Mouse (Mus musculus) MEL (cell line): ENCODE measurements around the gene Akt3. TPM values are rescaled to one million over a fixed set of nuclear protein-coding genes. Genes with fewer than 3 reads are reported as not detected.

Experiments used
- DNase-seq: peaks from one replicate; pipeline ENCODE4 v3.0.0; 2011; ENCODE audit warnings: low read depth, low spot score
- H3K27ac ChIP-seq: 2 replicates; pipeline ENCODE4 v1.5.1; 2012; ENCODE audit warnings: low read depth, mild to moderate bottlenecking, control low read depth, low read length, moderate library complexity; ENCODE audit not compliant: control insufficient read depth
- H3K27me3 ChIP-seq, 2 experiments: fragments of 150-350 bp in 1 of 2; sonication (generic) in 1 of 2; 2 replicates each; pipeline ENCODE4 v1.6.1; 2012; ENCODE audit warnings: low read length in 2 of 2, mild to moderate bottlenecking in 2 of 2, improper control_type of control experiment in 1 of 2, moderate library complexity in 1 of 2; ENCODE audit not compliant: insufficient read depth in 2 of 2, control insufficient read depth in 1 of 2
- H3K36me3 ChIP-seq, 2 experiments: 2 replicates each; pipeline ENCODE4 v1.6.1; 2012 to 2014; ENCODE audit warnings: low read length in 2 of 2, improper control_type of control experiment in 1 of 2, inconsistent platforms in 1 of 2, mild to moderate bottlenecking in 1 of 2; ENCODE audit not compliant: insufficient read depth in 2 of 2, control insufficient read depth in 1 of 2
- H3K4me1 ChIP-seq, 2 experiments: fragments of 150-350 bp in 1 of 2; sonication (generic) in 1 of 2; 2 replicates each; pipeline ENCODE4 v1.6.1; 2012; ENCODE audit warnings: low read length in 2 of 2, improper control_type of control experiment in 1 of 2, mild to moderate bottlenecking in 1 of 2; ENCODE audit not compliant: insufficient read depth in 2 of 2, control insufficient read depth in 1 of 2
- H3K4me3 ChIP-seq, 2 experiments: fragments of 150-350 bp in 1 of 2; sonication (generic) in 1 of 2; 2 replicates each; pipeline ENCODE4 v1.5.1; 2012; ENCODE audit warnings: low read depth in 2 of 2, low read length in 2 of 2, mild to moderate bottlenecking in 2 of 2, moderate library complexity in 2 of 2, control low read depth in 1 of 2, improper control_type of control experiment in 1 of 2; ENCODE audit not compliant: control insufficient read depth in 1 of 2, insufficient read depth in 1 of 2
- H3K79me2 ChIP-seq: 2 replicates; pipeline ENCODE4 v1.6.1; 2012; ENCODE audit warnings: mild to moderate bottlenecking, low read length, moderate library complexity; ENCODE audit not compliant: control insufficient read depth, poor library complexity, insufficient read depth
- H3K9ac ChIP-seq: 2 replicates; pipeline ENCODE4 v1.6.1; 2012; ENCODE audit warnings: low read depth, mild to moderate bottlenecking, control low read depth, low read length, moderate library complexity; ENCODE audit not compliant: control insufficient read depth, poor library complexity, severe bottlenecking
- H3K9me3 ChIP-seq: fragments of 150-350 bp; sonication (generic); replicated peaks from 2 replicates; pipeline ENCODE4 v1.6.1; 2012; ENCODE audit warnings: mild to moderate bottlenecking, low read length, improper control_type of control experiment, moderate library complexity; ENCODE audit not compliant: insufficient read depth
- BHLHE40 ChIP-seq: IDR thresholded peaks from 2 replicates; pipeline ENCODE4 v1.6.1; 2012; ENCODE audit warnings: low read depth, mild to moderate bottlenecking, inconsistent platforms, low read length, improper control_type of control experiment, borderline replicate concordance
- CHD1 ChIP-seq: IDR thresholded peaks from 2 replicates; pipeline ENCODE4 v1.6.1; 2012; ENCODE audit warnings: low read depth, mild to moderate bottlenecking, inconsistent platforms, low read length, improper control_type of control experiment
- CHD2 ChIP-seq: IDR thresholded peaks from 2 replicates; pipeline ENCODE4 v1.6.1; 2011; ENCODE audit warnings: low read length, improper control_type of control experiment
- E2F4 ChIP-seq: IDR thresholded peaks from 2 replicates; pipeline ENCODE4 v1.6.1; 2011; ENCODE audit warnings: low read depth, low read length, improper control_type of control experiment, borderline replicate concordance
- ELF1 ChIP-seq: IDR thresholded peaks from 2 replicates; pipeline ENCODE4 v1.6.1; 2014; ENCODE audit warnings: low read depth, mild to moderate bottlenecking, inconsistent platforms, low read length, improper control_type of control experiment, moderate library complexity
- ETS1 ChIP-seq: IDR thresholded peaks from 2 replicates; pipeline ENCODE4 v1.6.1; 2012; ENCODE audit warnings: low read depth, mild to moderate bottlenecking, inconsistent platforms, low read length, improper control_type of control experiment, moderate library complexity
- HCFC1 ChIP-seq: IDR thresholded peaks from 2 replicates; pipeline ENCODE4 v1.6.1; 2012; ENCODE audit warnings: low read depth, mild to moderate bottlenecking, inconsistent platforms, low read length, improper control_type of control experiment, moderate library complexity
- JUND ChIP-seq: IDR thresholded peaks from 2 replicates; pipeline ENCODE4 v1.6.1; 2011; ENCODE audit warnings: low read depth, mild to moderate bottlenecking, improper control_type of control experiment, low read length
- KAT2A ChIP-seq: conservative IDR thresholded peaks from 2 replicates; pipeline ENCODE4 v1.6.1; 2012; ENCODE audit warnings: low read depth, low read length, improper control_type of control experiment, inconsistent platforms
- MAFK ChIP-seq: IDR thresholded peaks from 2 replicates; pipeline ENCODE4 v1.6.1; 2011; ENCODE audit warnings: low read depth, mild to moderate bottlenecking, low read length, improper control_type of control experiment, borderline replicate concordance
- MAZ ChIP-seq: IDR thresholded peaks from 2 replicates; pipeline ENCODE4 v1.6.1; 2012; ENCODE audit warnings: low read depth, mild to moderate bottlenecking, inconsistent platforms, low read length, improper control_type of control experiment
- MXI1 ChIP-seq: IDR thresholded peaks from 2 replicates; pipeline ENCODE4 v1.6.1; 2011; ENCODE audit warnings: mild to moderate bottlenecking, low read depth, low read length, improper control_type of control experiment
- MYB ChIP-seq: IDR thresholded peaks from 2 replicates; pipeline ENCODE4 v1.6.1; 2011; ENCODE audit warnings: mild to moderate bottlenecking, low read depth, low read length, improper control_type of control experiment
- MYC ChIP-seq: IDR thresholded peaks from 2 replicates; pipeline ENCODE4 v1.6.1; 2011; ENCODE audit warnings: low read depth, mild to moderate bottlenecking, low read length, improper control_type of control experiment, moderate library complexity
- NRF1 ChIP-seq: IDR thresholded peaks from 2 replicates; pipeline ENCODE4 v1.6.1; 2014; ENCODE audit warnings: low read depth, mild to moderate bottlenecking, inconsistent platforms, low read length, improper control_type of control experiment, moderate library complexity; ENCODE audit not compliant: poor library complexity, insufficient read depth, severe bottlenecking
- POLR2AphosphoS2 ChIP-seq: IDR thresholded peaks from 2 replicates; pipeline ENCODE4 v1.6.1; 2011; ENCODE audit warnings: low read length, improper control_type of control experiment
- RCOR1 ChIP-seq: IDR thresholded peaks from 2 replicates; pipeline ENCODE4 v1.6.1; 2012; ENCODE audit warnings: low read depth, mild to moderate bottlenecking, inconsistent platforms, low read length, improper control_type of control experiment
- SMC3 ChIP-seq: IDR thresholded peaks from 2 replicates; pipeline ENCODE4 v1.6.1; 2011; ENCODE audit warnings: low read depth, low read length, improper control_type of control experiment
- TBP ChIP-seq: IDR thresholded peaks from 2 replicates; pipeline ENCODE4 v1.8.0; 2011; ENCODE audit warnings: low read depth, low read length, improper control_type of control experiment
- TCF12 ChIP-seq: IDR thresholded peaks from 2 replicates; pipeline ENCODE4 v1.6.1; 2014; ENCODE audit warnings: low read depth, mild to moderate bottlenecking, inconsistent platforms, low read length, improper control_type of control experiment, moderate library complexity
- USF2 ChIP-seq, 2 experiments: IDR thresholded peaks; 2 replicates each; pipeline ENCODE4 v1.6.1; 2011 to 2012; ENCODE audit warnings: improper control_type of control experiment in 2 of 2, low read length in 2 of 2, borderline replicate concordance in 1 of 2, inconsistent platforms in 1 of 2, low read depth in 1 of 2, mild to moderate bottlenecking in 1 of 2; ENCODE audit not compliant: insufficient read depth in 1 of 2
- ZKSCAN1 ChIP-seq: IDR thresholded peaks from 2 replicates; pipeline ENCODE4 v1.6.1; 2012; ENCODE audit warnings: low read depth, mild to moderate bottlenecking, inconsistent platforms, low read length, improper control_type of control experiment, moderate library complexity
- ZMIZ1 ChIP-seq: IDR thresholded peaks from 2 replicates; pipeline ENCODE4 v1.6.1; 2012; ENCODE audit warnings: low read depth, mild to moderate bottlenecking, inconsistent platforms, low read length, improper control_type of control experiment, moderate library complexity
- ZNF384 ChIP-seq: IDR thresholded peaks from 2 replicates; pipeline ENCODE4 v1.6.1; 2012; ENCODE audit warnings: low read depth, mild to moderate bottlenecking, inconsistent platforms, low read length, improper control_type of control experiment
- polyA plus RNA-seq, 2 experiments: library from polyadenylated mRNA; stranded (reverse) in 1 of 2; unstranded in 1 of 2; fragments of >175 nt in 1 of 2; fragments of >200 nt in 1 of 2; gene quantifications; 2 replicates each; pipeline versions ENCODE4 v1.2.1 to v1.2.4; 2012; ENCODE audit warnings: low replicate concordance in 2 of 2, low read depth in 1 of 2; ENCODE audit not compliant: insufficient read length in 2 of 2, insufficient read depth in 1 of 2, missing spikeins in 1 of 2
- total RNA-seq: library from RNA; depleted of rRNA; stranded (reverse); fragments of 300-350 nt; gene quantifications from 2 replicates; pipeline ENCODE4 v1.2.3, GENCODE M21; 2012

The Akt3 gene
- total and polyA plus RNA-seq, 3 experiments, result 3.5 to 6.2 TPM; not detected in 1

GRCm38 (mm10) chr1:177014346-177014745 lies 243.7 kb downstream of the Akt3 start:
- H3K9me3 ChIP-seq, result no peaks in the 10 kb centered on the region
- no peaks in the 10 kb centered on the region for H3K36me3 ChIP-seq
- no peaks in the 10 kb centered on the region for H3K27me3 ChIP-seq
- H3K4me1 ChIP-seq, result no peaks in the 10 kb centered on the region
- H3K27ac ChIP-seq, result no peak overlapping the region
- H3K9ac ChIP-seq, result no peak overlapping the region
- no peaks in the 10 kb centered on the region for H3K79me2 ChIP-seq
- no peak for TF ChIP-seq MYC
- no peak for TF ChIP-seq ZMIZ1
- no peak for TF ChIP-seq POLR2AphosphoS2
- no peak for TF ChIP-seq JUND
- no peak for TF ChIP-seq HCFC1
- TF ChIP-seq ZKSCAN1, result no peak
- TF ChIP-seq CHD1, result no peak
- no peak for TF ChIP-seq E2F4
- no peak for TF ChIP-seq MAFK
- no peak for TF ChIP-seq SMC3
- no peak for TF ChIP-seq ETS1
- no peak for TF ChIP-seq BHLHE40
- no peak for TF ChIP-seq MAZ
- no peak for TF ChIP-seq MYB
- no peak for TF ChIP-seq TBP
- no peak for TF ChIP-seq RCOR1
- no peak for TF ChIP-seq NRF1
- TF ChIP-seq ZNF384, result no peak
- no peak for TF ChIP-seq TCF12
- no peak for TF ChIP-seq CHD2
- no peak for DNase-seq
- H3K4me3 ChIP-seq, result no peak overlapping the region

GRCm38 (mm10) chr1:177013776-177014175 lies 244.2 kb downstream of the Akt3 start:
- H3K27ac ChIP-seq, result no peak overlapping the region
- TF ChIP-seq MYB (no peak), POLR2AphosphoS2 (no peak), TCF12 (no peak), SMC3 (no peak), MXI1 (no peak), KAT2A (no peak), ELF1 (no peak), CHD2 (no peak), MAFK (no peak), USF2 (IDR thresholded peaks at IDR 0.05; ENCODE audit: borderline replicate concordance in 1 of 2, insufficient read depth in 1 of 2, low read depth in 1 of 2, low read length in 2 of 2) (no peak), ZNF384 (no peak)
- TF ChIP-seq, all 39 proteins: peak for 0
- Histone ChIP-seq H3K36me3 (peaks cover 0 to 2% of the 10 kb centered on the region in 2 experiments; a peak in 1 of 4 replicates), H3K9me3 (no peaks in the 10 kb centered on the region), H3K27me3 (no peaks in the 10 kb centered on the region), H3K79me2 (no peaks in the 10 kb centered on the region), H3K4me1 (peaks cover 0 to 4% of the 10 kb centered on the region in 2 experiments; a peak in 2 of 4 replicates), H3K4me3 (no peak overlapping the region), H3K9ac (no peak overlapping the region)
- no peak for DNase-seq
